Mouse (Mus musculus) cortical plate, adult 2 months (tissue): ENCODE data around the gene Vps13d. TPM values are rescaled to one million over a fixed set of nuclear protein-coding genes. Genes with fewer than 3 reads are reported as not detected.

Experiments used
- H3K27ac ChIP-seq: fragments of 200-500 bp; 2 replicates; pipeline ENCODE4 v1.5.1; 2012; ENCODE audit warnings: low read length, control low read depth, inconsistent platforms; ENCODE audit not compliant: insufficient read depth
- H3K4me1 ChIP-seq: fragments of 200-500 bp; 2 replicates; pipeline ENCODE4 v1.6.1; 2011; ENCODE audit warnings: low read length; ENCODE audit not compliant: control insufficient read depth, insufficient read depth
- H3K4me3 ChIP-seq: fragments of 200-500 bp; 2 replicates; pipeline ENCODE4 v1.5.1; 2011; ENCODE audit warnings: mild to moderate bottlenecking, low read length, control low read depth; ENCODE audit not compliant: insufficient read depth
- CTCF ChIP-seq: fragments of 200-500 bp; IDR thresholded peaks from 2 replicates; pipeline ENCODE4 v1.5.1; 2011; ENCODE audit warnings: mild to moderate bottlenecking, control low read depth, low read length; ENCODE audit not compliant: insufficient read depth; ENCODE audit errors: extremely low read depth
- POLR2A ChIP-seq: fragments of 200-500 bp; IDR thresholded peaks from 2 replicates; pipeline ENCODE4 v1.6.1; 2011; ENCODE audit warnings: mild to moderate bottlenecking, low read length, control low read depth; ENCODE audit not compliant: insufficient read depth; ENCODE audit errors: extremely low read depth
- polyA plus RNA-seq: library from polyadenylated mRNA; depleted of rRNA; stranded (reverse); fragments of >200 nt; gene quantifications from 2 replicates; pipeline ENCODE4 v1.2.3, GENCODE M21; 2012

Vps13d gene
- polyA plus RNA-seq, 1 experiment, result 50.2 TPM

GRCm38 (mm10) chr4:144972948-144973720 lies 221.7 kb downstream of the Vps13d start:
- H3K27ac ChIP-seq, result no peak overlapping the region
- no peak overlapping the region for H3K4me3 ChIP-seq
- TF ChIP-seq CTCF (no peak), POLR2A (no peak)
- H3K4me1 ChIP-seq, result 0 out of 2 replicates have a peak, but pooled peaks cover 2% of the 10 kb centered on the region

- Histone ChIP-seq H3K4me1 (no peaks in the 10 kb centered on the region), H3K4me3 (no peak overlapping the region), H3K27ac (no peak overlapping the region)
- TF ChIP-seq POLR2A, result no peak
- no peak for TF ChIP-seq CTCF
Measured at GRCm38 (mm10) chr4:144971048-144971447, 223.8 kb downstream of the Vps13d start.

- Histone ChIP-seq H3K4me1 (no peaks in the 10 kb centered on the region), H3K4me3 (no peak overlapping the region), H3K27ac (no peak overlapping the region)
- TF ChIP-seq POLR2A (no peak), CTCF (no peak)
Measured at GRCm38 (mm10) chr4:144969030-144969429, 225.8 kb downstream of the Vps13d start.

- Histone ChIP-seq H3K27ac (no peak overlapping the region), H3K4me3 (no peak overlapping the region), H3K4me1 (no peaks in the 10 kb centered on the region)
- TF ChIP-seq POLR2A (no peak), CTCF (no peak)
Measured at GRCm38 (mm10) chr4:144968371-144968770, 226.4 kb downstream of the Vps13d start.

- Histone ChIP-seq H3K4me1 (no peaks in the 10 kb centered on the region), H3K4me3 (no peak overlapping the region), H3K27ac (no peak overlapping the region)
- no peak for TF ChIP-seq POLR2A
- TF ChIP-seq CTCF, result no peak
Measured at GRCm38 (mm10) chr4:144965255-144965654, 229.6 kb downstream of the Vps13d start.

GRCm38 (mm10) chr4:144961696-144962095 lies 233.1 kb downstream of the Vps13d start:
- H3K4me3 ChIP-seq, result no peak overlapping the region
- no peaks in the 10 kb centered on the region for H3K4me1 ChIP-seq
- H3K27ac ChIP-seq, result no peak overlapping the region
- TF ChIP-seq POLR2A (no peak), CTCF (no peak)

GRCm38 (mm10) chr4:144961232-144961631 lies 233.6 kb downstream of the Vps13d start:
- Histone ChIP-seq H3K4me3 (no peak overlapping the region), H3K4me1 (no peaks in the 10 kb centered on the region), H3K27ac (no peak overlapping the region)
- no peak for TF ChIP-seq CTCF
- no peak for TF ChIP-seq POLR2A

- TF ChIP-seq CTCF (no peak), POLR2A (no peak)
- H3K27ac ChIP-seq, result no peak overlapping the region
Measured at GRCm38 (mm10) chr4:144960188-144960904, 234.5 kb downstream of the Vps13d start.

GRCm38 (mm10) chr4:144957721-144958120 lies 237.1 kb downstream of the Vps13d start:
- no peak overlapping the region for H3K4me3 ChIP-seq
- no peak overlapping the region for H3K27ac ChIP-seq
- no peaks in the 10 kb centered on the region for H3K4me1 ChIP-seq
- TF ChIP-seq POLR2A (no peak), CTCF (no peak)

More at GRCm38 (mm10) chr4:144960188-144960904, 234.5 kb downstream of the Vps13d start:
- no peak overlapping the region for H3K4me3 ChIP-seq
- H3K4me1 ChIP-seq, result no peaks in the 10 kb centered on the region
